Comparison of ENCODE assay signal across 8 mouse cellular contexts in genomic region chr2:32928235-32928946, GRCm38 (mm10). TPM values are rescaled to one million over a fixed set of nuclear protein-coding genes. Genes with fewer than 3 reads are reported as not detected.
A peak's percentile ranks its signal among the peaks of the same experiment; 100 is the strongest.
DNase-seq lines count a peak whose midpoint lies in the region; ATAC-seq lines count a peak whose summit lies in the region.

No protein-coding gene starts in this region.

- no peak overlapping the region for H3K9ac ChIP-seq in limb, embryonic 11.5 days (ENCODE audit: low read length)
- H3K9ac ChIP-seq in midbrain, embryonic 14.5 days (replicated peaks; ENCODE audit: low read length) = no peak overlapping the region

- no peak overlapping the region for H3K4me3 ChIP-seq in limb, embryonic 11.5 days (ENCODE audit: low read depth, low read length)
- no peak overlapping the region for H3K4me3 ChIP-seq in midbrain, embryonic 14.5 days (replicated peaks; ENCODE audit: low read depth, low read length)

- 30% methylated on average over 10 of the region's 10 CpGs for WGBS in limb, embryonic 11.5 days
- 28% methylated on average over 10 of the region's 10 CpGs for WGBS in midbrain, embryonic 14.5 days

- H3K9me3 ChIP-seq in limb, embryonic 11.5 days (ENCODE audit: control insufficient read depth, low read length) = no peaks in the 10 kb centered on the region
- H3K9me3 ChIP-seq in midbrain, embryonic 14.5 days (ENCODE audit: control insufficient read depth, low read length) = no peaks in the 10 kb centered on the region

- no peak overlapping the region for H3K27ac ChIP-seq in limb, embryonic 11.5 days (replicated peaks; ENCODE audit: low read depth, low read length)
- no peak overlapping the region for H3K27ac ChIP-seq in midbrain, embryonic 14.5 days (replicated peaks; ENCODE audit: low read depth, low read length)

- H3K36me3 ChIP-seq in limb, embryonic 11.5 days (ENCODE audit: control insufficient read depth, insufficient read depth, low read length) = peaks cover 9% of the 10 kb centered on the region
- peaks cover 66% of the 10 kb centered on the region for H3K36me3 ChIP-seq in midbrain, embryonic 14.5 days (ENCODE audit: control insufficient read depth, insufficient read depth, low read length)
- H3K36me3 ChIP-seq in splenic B cell, adult 2 months (ENCODE audit: control insufficient read depth, insufficient read depth, low read length, poor library complexity, severe bottlenecking) = no peaks in the 10 kb centered on the region

- no peaks in the 10 kb centered on the region for H3K27me3 ChIP-seq in limb, embryonic 11.5 days (ENCODE audit: control insufficient read depth, insufficient read depth, low read length)
- no peaks in the 10 kb centered on the region for H3K27me3 ChIP-seq in midbrain, embryonic 14.5 days (ENCODE audit: control insufficient read depth, insufficient read depth, low read length)
- H3K27me3 ChIP-seq in splenic B cell, adult 2 months (ENCODE audit: control insufficient read depth, insufficient read depth, low read length, poor library complexity, severe bottlenecking) = no peaks in the 10 kb centered on the region

- H3K4me2 ChIP-seq in limb, embryonic 11.5 days (ENCODE audit: low read depth, severe bottlenecking) = no peak overlapping the region
- no peak overlapping the region for H3K4me2 ChIP-seq in midbrain, embryonic 14.5 days (ENCODE audit: low read length)

- peaks cover 2% of the 10 kb centered on the region; the same call in 1 of the 2 replicates for H3K4me1 ChIP-seq in limb, embryonic 11.5 days (ENCODE audit: control insufficient read depth, insufficient read depth, low read length)
- no peaks in the 10 kb centered on the region for H3K4me1 ChIP-seq in midbrain, embryonic 14.5 days (ENCODE audit: control insufficient read depth, insufficient read depth, low read length)

- no peak for ATAC-seq in CD4-positive, CD25-positive, alpha-beta regulatory T cell, adult 4 months
- ATAC-seq in granulocyte monocyte progenitor cell, adult 5-6 weeks (replicated peaks; ENCODE audit: poor library complexity, severe bottlenecking) = peak; percentile 74
- peak; percentile 66; the same call in 1 of the 2 replicates for ATAC-seq in limb, embryonic 11.5 days (ENCODE audit: insufficient number of reproducible peaks, low FRiP score, low TSS enrichment, low read depth)
- ATAC-seq in midbrain, embryonic 14.5 days (ENCODE audit: low FRiP score, low TSS enrichment) = no peak; the same call in 1 of the 2 replicates

- peak; percentile 59 for DNase-seq in CD4-positive, CD25-positive, alpha-beta regulatory T cell, adult 2 months (ENCODE audit: low read depth, low spot score)
- DNase-seq in embryo, embryonic 10.5 days (ENCODE audit: low spot score) = peak; percentile 79
- DNase-seq in kidney, adult 18-20 months = peak; percentile 72
- peak; percentile 83 for DNase-seq in limb, embryonic 11.5 days (ENCODE audit: low spot score)
- peak; percentile 78 for DNase-seq in midbrain, embryonic 14.5 days
- DNase-seq in splenic B cell, adult 2 months (ENCODE audit: low read depth, low spot score) = peak; percentile 62

RNA-seq across cellular contexts. Expression of gene Rpl12, which starts 33.0 kb away (rescaled TPM):
- polyA plus RNA-seq in CD4-positive, CD25-positive, alpha-beta regulatory T cell, adult 4 months (2017; shearing (Covaris generic)) = 100 to 1,000 TPM in 1 of 2 experiments, 10 to 100 TPM in 1; 43.5 to 613 TPM
- total RNA-seq in granulocyte monocyte progenitor cell, adult 5-6 weeks (2014; fragmentation: Nextera tagmentation) = 3,079 and 3,298 TPM in 2 replicates
- 2,139 and 2,991 TPM in 2 replicates for total RNA-seq in granulocyte monocyte progenitor cell, adult 5-6 weeks (2017)
- polyA plus RNA-seq in limb, embryonic 11.5 days (2014; fragmentation: Nextera tagmentation; extraction: Ambion mirVana) = 191 and 198 TPM in 2 replicates
- 105 and 110 TPM in 2 replicates for polyA plus RNA-seq in midbrain, embryonic 14.5 days (2014; fragmentation: Nextera tagmentation; extraction: Ambion mirVana)

RNA-seq across cellular contexts. Expression of gene Lrsam1, which starts 33.0 kb away (rescaled TPM):
- 10 to 100 TPM in 1 of 2 experiments, 1 to 10 TPM in 1; 5.5 to 11.1 TPM for polyA plus RNA-seq in CD4-positive, CD25-positive, alpha-beta regulatory T cell, adult 4 months (2017; shearing (Covaris generic))
- total RNA-seq in granulocyte monocyte progenitor cell, adult 5-6 weeks (2014; fragmentation: Nextera tagmentation) = 9.6 and 14.7 TPM in 2 replicates
- 2.8 and 3.2 TPM in 2 replicates for total RNA-seq in granulocyte monocyte progenitor cell, adult 5-6 weeks (2017)
- 6.0 and 7.0 TPM in 2 replicates for polyA plus RNA-seq in limb, embryonic 11.5 days (2014; fragmentation: Nextera tagmentation; extraction: Ambion mirVana)
- 19.8 and 20.2 TPM in 2 replicates for polyA plus RNA-seq in midbrain, embryonic 14.5 days (2014; fragmentation: Nextera tagmentation; extraction: Ambion mirVana)

RNA-seq across cellular contexts. Expression of gene Fam129b, which starts 52.5 kb away (rescaled TPM):
- polyA plus RNA-seq in CD4-positive, CD25-positive, alpha-beta regulatory T cell, adult 4 months (2017; shearing (Covaris generic)) = 1 to 10 TPM in 1 of 2 experiments, under 1 TPM in 1; 0.97 to 1.0 TPM
- 7.9 and 20.5 TPM in 2 replicates for total RNA-seq in granulocyte monocyte progenitor cell, adult 5-6 weeks (2014; fragmentation: Nextera tagmentation)
- 6.2 and 9.6 TPM in 2 replicates for total RNA-seq in granulocyte monocyte progenitor cell, adult 5-6 weeks (2017)
- 18.6 and 23.2 TPM in 2 replicates for polyA plus RNA-seq in limb, embryonic 11.5 days (2014; fragmentation: Nextera tagmentation; extraction: Ambion mirVana)
- polyA plus RNA-seq in midbrain, embryonic 14.5 days (2014; fragmentation: Nextera tagmentation; extraction: Ambion mirVana) = 13.6 and 19.8 TPM in 2 replicates

RNA-seq across cellular contexts. Expression of gene Slc2a8, which starts 53.5 kb away (rescaled TPM):
- 1 to 10 TPM; 1.7 to 3.3 TPM for polyA plus RNA-seq in CD4-positive, CD25-positive, alpha-beta regulatory T cell, adult 4 months (2017; shearing (Covaris generic))
- total RNA-seq in granulocyte monocyte progenitor cell, adult 5-6 weeks (2014; fragmentation: Nextera tagmentation) = 4.0 and 4.8 TPM in 2 replicates
- total RNA-seq in granulocyte monocyte progenitor cell, adult 5-6 weeks (2017) = 3.7 and 5.8 TPM in 2 replicates
- polyA plus RNA-seq in limb, embryonic 11.5 days (2014; fragmentation: Nextera tagmentation; extraction: Ambion mirVana) = 10.9 and 14.2 TPM in 2 replicates
- 16.0 and 18.2 TPM in 2 replicates for polyA plus RNA-seq in midbrain, embryonic 14.5 days (2014; fragmentation: Nextera tagmentation; extraction: Ambion mirVana)

Comparison
In these comparisons a context has a peak if more than half of its experiments do, and no peak if none do; other contexts are left out.
1. ATAC-seq: peak in granulocyte monocyte progenitor cell, adult 5-6 weeks (single experiment) and limb, embryonic 11.5 days (single experiment); none in CD4-positive, CD25-positive, alpha-beta regulatory T cell, adult 4 months (single experiment) and midbrain, embryonic 14.5 days (single experiment).
2. Peak in every context shown above with its lines, with median percentiles within 50 percentile points of each other: DNase-seq.